Mouse (Mus musculus): ENCODE measurements around the gene Mboat2.

GRCm38 (mm10) chr12:24837947-24838346 is 7.3 kb downstream of the Mboat2 start:
- no peak for TF ChIP-seq POLR2A (IDR thresholded peaks at IDR 0.05; ENCODE audit: insufficient read depth, low read depth, low read length)
- no peak for TF ChIP-seq CTCF (IDR thresholded peaks at IDR 0.05; ENCODE audit: insufficient read depth, low read depth, low read length)
